Mouse (Mus musculus) Patski (cell line): ENCODE measurements around the gene Ccr8. TPM values are rescaled to one million over a fixed set of nuclear protein-coding genes. Genes with fewer than 3 reads are reported as not detected.
A peak's percentile ranks its signal among the peaks of the same experiment; 100 is the strongest.
"Not testable (repeated sequence)": the region's sequence is repeated elsewhere in the genome, so short reads cannot be mapped to it uniquely, and the experiment has no call there.

Source experiments
- ATAC-seq: fragments of 100-300 bp; one replicate; pipeline ENCODE4 v1.8.0; 2021
- CTCF ChIA-PET: fragments of 350-600 bp; sonication (Branson Sonifier 250); formaldehyde crosslinking; loops from one replicate; lab custom pipeline; 2022; ENCODE audit warnings: inconsistent platforms; lab: Charles Lee
- POLR2A ChIA-PET: fragments of 350-600 bp; sonication (Branson Sonifier 250); formaldehyde crosslinking; loops from one replicate; lab custom pipeline; 2022; ENCODE audit warnings: antibody characterized with exemption, inconsistent platforms; lab: Charles Lee
- DNase-seq: peaks from one replicate; pipeline ENCODE4 v3.0.0-alpha.2; 2011; ENCODE audit warnings: low read depth, low spot score
- H3K27me3 ChIP-seq: fragments of 371-371 bp; one replicate; pipeline ENCODE4 v1.5.1; 2021
- CTCF ChIP-seq: fragments of 100-300 bp; IDR thresholded peaks from one replicate; pipeline ENCODE4 v1.5.1; 2021
- in situ Hi-C: fragments of 300-500 bp; cut with MboI; formaldehyde crosslinking; loops from 3 replicates; pipeline ENCODE4 v1.11.1; 2018; ENCODE audit warnings: low pct_unique_long_range_greater_than_20kb, mixed read lengths
- polyA plus RNA-seq: library from polyadenylated mRNA; unstranded; gene quantifications from one replicate; pipeline ENCODE4 v1.2.3, GENCODE M21; 2021

The Ccr8 gene
- polyA plus RNA-seq, 1 experiment from 2014 or later, result not detected

DNA sequence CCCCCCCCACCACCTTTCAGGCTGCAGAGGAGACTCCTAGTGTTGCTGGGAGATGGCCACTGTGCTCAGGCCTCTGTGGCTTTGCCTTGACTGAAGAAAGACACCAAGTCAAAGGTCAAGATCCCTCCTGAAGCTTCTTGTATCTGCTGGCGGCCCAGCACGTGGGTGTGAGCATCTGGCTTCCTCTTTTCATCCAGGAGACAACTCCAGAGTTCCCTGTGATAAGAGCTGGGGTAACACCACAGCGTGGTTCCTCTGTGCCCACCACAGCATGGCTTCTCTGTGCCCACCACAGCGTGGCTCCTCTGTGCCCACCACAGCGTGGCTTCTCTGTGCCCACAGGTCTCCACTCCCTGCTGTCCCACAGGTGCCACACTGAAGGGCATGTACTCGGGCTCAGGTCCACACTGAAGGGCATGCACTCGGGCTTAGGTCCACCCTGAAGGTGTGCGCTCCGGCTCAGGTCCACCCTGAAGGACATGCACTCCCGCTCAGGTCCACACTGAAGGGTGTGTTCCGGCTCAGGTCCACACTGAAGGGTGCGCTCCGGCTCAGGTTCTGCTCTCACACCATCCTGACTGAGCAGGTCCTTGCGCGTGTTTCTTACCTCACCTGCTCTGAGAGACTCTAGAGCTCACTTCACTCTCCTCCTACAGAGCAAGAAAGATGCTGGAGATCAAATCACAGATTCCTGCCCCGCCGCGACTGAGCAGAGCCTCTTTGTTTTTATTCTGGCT is 8.6 kb upstream of the Ccr8 start:
- CTCF ChIA-PET, result interaction anchor here (1.5 kb wide), 1 partner anchor 63 kb away, joined by 3 read pairs; no protein-coding TSS in a partner anchor
- DNase-seq, result no peak
- in situ Hi-C loops, result no loop called here
- peaks cover 21% of the 10 kb centered on the region for H3K27me3 ChIP-seq
- no peak for TF ChIP-seq CTCF
- POLR2A ChIA-PET, result no interaction called here
- no peak for ATAC-seq

DNA sequence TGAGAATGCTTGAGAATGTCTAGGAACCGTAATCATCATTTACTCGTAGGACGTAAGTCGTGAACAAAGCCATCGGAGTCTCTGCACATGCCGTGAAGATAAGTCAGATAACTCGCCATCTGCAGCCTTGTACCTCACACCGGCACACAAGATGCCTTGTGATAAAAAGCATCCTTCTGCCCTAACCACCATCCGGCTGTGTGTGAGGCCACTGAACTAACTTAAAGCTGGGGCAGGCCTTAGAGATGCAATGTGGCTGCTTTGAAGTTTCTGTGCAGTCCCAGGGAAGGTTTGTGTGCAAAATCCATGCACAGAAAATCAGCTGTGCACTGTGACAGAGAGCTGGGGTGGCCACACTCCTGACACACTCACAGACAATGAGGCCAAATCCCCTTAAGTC is 7.5 kb upstream of the Ccr8 start:
- in situ Hi-C loops, result no loop called here
- ChIA-PET POLR2A (no interaction called here), CTCF (interaction anchor here (1.5 kb wide), 1 partner anchor 64 kb away, joined by 3 read pairs; no protein-coding TSS in a partner anchor)
- TF ChIP-seq CTCF, result no peak
- DNase-seq (no peak), ATAC-seq (no peak)
- H3K27me3 ChIP-seq, result peaks cover 11% of the 10 kb centered on the region

DNA sequence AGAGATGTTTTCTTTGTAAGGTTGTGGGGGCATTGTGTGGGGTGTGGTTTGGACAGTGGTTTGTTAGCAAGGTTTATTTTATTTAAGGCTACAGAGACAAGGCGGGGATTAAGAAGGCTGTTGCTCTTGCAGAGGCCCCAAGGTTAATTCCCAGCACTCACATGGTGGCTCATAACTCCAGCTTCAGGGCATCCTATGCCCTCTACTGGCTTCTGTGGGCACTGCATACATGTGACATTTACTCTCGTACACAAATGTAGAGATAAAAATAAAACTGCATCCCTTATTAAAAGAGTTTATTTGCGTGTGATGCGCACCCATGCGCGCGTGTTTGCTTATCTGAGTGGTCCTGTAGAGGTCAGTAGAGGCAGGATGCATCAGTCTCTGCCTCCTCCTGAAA is 2.8 kb upstream of the Ccr8 start:
- peak; percentile 38 for TF ChIP-seq CTCF
- ChIA-PET POLR2A (no interaction called here), CTCF (interaction anchor here (1.8 kb wide), 1 partner anchor 9 kb away, joined by 5 read pairs; no protein-coding TSS in a partner anchor)
- peaks cover 11% of the 10 kb centered on the region for H3K27me3 ChIP-seq
- no peak for DNase-seq
- no peak for ATAC-seq
- in situ Hi-C loops, result no loop called here

DNA sequence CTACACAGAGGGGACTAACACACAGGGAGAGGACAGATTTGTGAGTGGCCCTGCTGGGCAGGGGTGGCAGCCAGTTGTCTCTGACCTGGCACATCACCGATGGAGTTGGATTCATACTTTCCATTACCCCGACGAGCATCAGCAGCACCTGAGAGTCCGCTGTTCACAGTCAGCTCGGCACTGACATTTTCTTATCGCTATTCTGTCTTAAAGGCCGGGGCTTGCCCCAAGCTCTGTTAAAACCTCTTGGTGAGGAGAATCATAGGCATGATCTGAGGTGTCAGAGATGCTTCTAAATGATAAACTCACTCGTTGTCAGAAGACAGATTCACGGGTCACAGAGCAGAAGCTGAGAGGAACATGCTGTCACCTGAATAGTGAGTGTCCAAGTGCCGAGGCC is 828 bp upstream of the Ccr8 start:
- in situ Hi-C loops, result no loop called here

DNA sequence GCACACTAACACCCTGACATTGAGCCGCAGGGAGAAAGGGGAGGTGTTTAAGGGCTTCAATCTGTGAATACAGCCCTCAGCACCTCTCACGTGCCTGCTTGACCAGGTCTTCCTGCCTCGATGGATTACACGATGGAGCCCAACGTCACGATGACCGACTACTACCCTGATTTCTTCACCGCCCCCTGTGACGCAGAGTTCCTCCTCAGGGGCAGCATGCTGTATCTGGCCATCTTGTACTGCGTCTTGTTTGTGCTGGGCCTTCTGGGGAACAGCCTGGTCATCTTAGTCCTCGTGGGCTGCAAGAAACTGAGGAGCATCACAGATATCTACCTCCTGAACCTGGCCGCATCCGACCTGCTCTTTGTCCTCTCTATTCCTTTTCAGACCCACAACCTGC is 1.8 kb downstream of the Ccr8 start:
- CTCF ChIA-PET, result no interaction called here

More for the DNA sequence above, 828 bp upstream of the Ccr8 start:
- peaks cover 11% of the 10 kb centered on the region for H3K27me3 ChIP-seq
- ChIA-PET POLR2A (no interaction called here), CTCF (interaction anchor here (0.8 kb wide), 1 partner anchor 11 kb away, joined by 4 read pairs; no protein-coding TSS in a partner anchor)
- no peak for TF ChIP-seq CTCF
- DNase-seq, result no peak
- ATAC-seq, result no peak

DNA sequence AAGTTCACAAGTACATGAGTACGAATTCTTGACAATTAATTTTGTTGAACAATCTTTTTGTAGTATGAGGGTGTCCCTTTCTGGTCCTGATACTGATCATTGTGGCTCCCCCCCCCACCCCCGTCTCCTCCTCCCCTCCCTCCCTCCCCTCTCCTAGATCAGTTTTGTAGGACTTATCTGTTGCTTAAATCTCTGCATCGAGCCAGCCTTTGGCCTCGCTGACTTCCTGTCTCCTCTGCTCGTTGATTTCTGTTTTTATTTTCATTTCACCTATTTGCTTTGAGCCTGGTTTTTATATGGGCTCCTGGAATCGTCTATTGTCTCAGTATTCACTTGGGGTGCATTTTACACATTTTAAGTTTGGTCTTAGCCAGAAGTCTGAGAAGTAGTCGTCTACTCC is 4.0 kb downstream of the Ccr8 start:
- peaks cover 26% of the 10 kb centered on the region for H3K27me3 ChIP-seq
- in situ Hi-C loops, result loop anchor here (5.0 kb wide), 1 partner anchor 69 kb away; no protein-coding TSS in a partner anchor
- POLR2A ChIA-PET, result no interaction called here
- CTCF ChIA-PET, result no interaction called here
- DNase-seq (no peak), ATAC-seq (no peak)
- no peak for TF ChIP-seq CTCF

More for the DNA sequence above, 1.8 kb downstream of the Ccr8 start:
- ATAC-seq (no peak), DNase-seq (no peak)
- H3K27me3 ChIP-seq, result peaks cover 18% of the 10 kb centered on the region
- POLR2A ChIA-PET, result no interaction called here
- in situ Hi-C loops, result no loop called here
- TF ChIP-seq CTCF, result no peak

DNA sequence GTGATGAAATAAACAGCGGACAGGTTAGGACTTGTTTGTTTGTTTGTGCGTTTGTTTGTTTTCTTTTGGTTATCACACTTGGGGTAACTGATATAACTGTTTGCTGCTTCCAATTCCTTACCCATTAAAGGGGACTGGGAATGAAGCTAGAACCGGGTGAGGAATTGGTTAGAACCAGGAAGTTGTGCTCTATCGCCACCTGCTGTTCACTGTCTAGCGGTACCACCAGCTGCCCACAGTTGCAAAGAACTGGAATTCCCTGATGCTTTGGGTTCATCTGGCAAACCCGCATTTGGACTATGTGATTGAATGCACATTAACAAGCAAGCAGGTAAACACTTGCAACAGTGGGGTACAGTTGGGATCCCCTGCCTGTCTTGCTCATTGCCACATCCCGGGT is 6.8 kb downstream of the Ccr8 start:
- CTCF ChIA-PET, result interaction anchor here (0.5 to 1.9 kb wide), 15 partner anchors 10 to 137 kb away, joined by 3 to 10 read pairs (median 3); partner anchors contain the start of gene Slc25a38
- in situ Hi-C loops, result loop anchor here (5.0 kb wide), 1 partner anchor 71 kb away; no protein-coding TSS in a partner anchor

DNA sequence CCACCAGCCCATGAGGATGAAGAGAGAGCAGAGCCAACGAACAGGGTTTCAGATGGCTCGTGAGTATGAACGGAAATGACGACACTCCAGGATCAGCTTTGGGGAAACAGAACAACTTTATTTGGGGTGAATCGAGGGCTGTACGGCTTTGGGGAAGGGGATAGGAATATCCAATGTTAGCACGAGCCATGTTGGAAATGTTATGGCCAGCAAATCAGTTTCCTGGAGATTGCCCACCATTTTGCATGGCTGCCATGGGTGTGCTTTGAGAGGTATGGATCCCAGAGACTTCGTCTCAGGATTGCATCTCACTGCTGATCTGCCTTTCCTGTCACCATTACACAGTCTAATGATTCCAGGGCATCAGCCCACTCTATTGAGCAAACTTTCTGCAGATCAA is 7.4 kb downstream of the Ccr8 start:
- ChIA-PET POLR2A (no interaction called here), CTCF (interaction anchor here (0.9 to 2.1 kb wide), 12 partner anchors 10 to 138 kb away, joined by 3 to 10 read pairs (median 4); partner anchors contain the start of gene Slc25a38)
- no peak for DNase-seq
- H3K27me3 ChIP-seq, result peaks cover 21% of the 10 kb centered on the region
- no peak for ATAC-seq
- TF ChIP-seq CTCF, result no peak
- in situ Hi-C loops, result loop anchor here (5.0 kb wide), 1 partner anchor 72 kb away; no protein-coding TSS in a partner anchor

More for the DNA sequence above, 6.8 kb downstream of the Ccr8 start:
- H3K27me3 ChIP-seq, result peaks cover 26% of the 10 kb centered on the region
- POLR2A ChIA-PET, result no interaction called here
- peak; percentile 88 for TF ChIP-seq CTCF
- ATAC-seq (no peak), DNase-seq (peak; percentile 3)

DNA sequence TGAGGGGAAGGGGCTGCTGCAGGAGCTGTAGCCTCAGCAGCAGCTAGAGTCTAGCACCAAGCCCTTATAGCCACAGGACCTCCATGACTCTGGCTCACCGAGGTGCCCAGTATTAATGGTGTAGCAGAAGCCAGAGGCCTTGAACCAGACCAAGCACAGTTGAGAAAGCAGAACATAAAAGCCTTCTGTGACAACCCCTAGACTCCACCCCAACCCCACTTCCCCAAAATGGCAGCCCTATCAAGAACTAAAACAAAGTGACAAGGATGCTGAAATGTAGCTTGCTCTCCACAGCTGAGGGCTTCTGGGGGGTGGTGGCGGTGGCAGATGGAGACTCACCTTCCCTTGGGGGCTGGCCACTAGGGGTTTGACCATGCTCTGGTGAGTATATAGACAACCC is 9.3 kb downstream of the Ccr8 start:
- ATAC-seq (no peak), DNase-seq (no peak)
- POLR2A ChIA-PET, result no interaction called here
- CTCF ChIA-PET, result interaction anchor here (2.1 kb wide), 1 partner anchor 28 kb away, joined by 6 read pairs; no protein-coding TSS in a partner anchor
- in situ Hi-C loops, result no loop called here
- H3K27me3 ChIP-seq, result peaks cover 18% of the 10 kb centered on the region
- no peak for TF ChIP-seq CTCF

DNA sequence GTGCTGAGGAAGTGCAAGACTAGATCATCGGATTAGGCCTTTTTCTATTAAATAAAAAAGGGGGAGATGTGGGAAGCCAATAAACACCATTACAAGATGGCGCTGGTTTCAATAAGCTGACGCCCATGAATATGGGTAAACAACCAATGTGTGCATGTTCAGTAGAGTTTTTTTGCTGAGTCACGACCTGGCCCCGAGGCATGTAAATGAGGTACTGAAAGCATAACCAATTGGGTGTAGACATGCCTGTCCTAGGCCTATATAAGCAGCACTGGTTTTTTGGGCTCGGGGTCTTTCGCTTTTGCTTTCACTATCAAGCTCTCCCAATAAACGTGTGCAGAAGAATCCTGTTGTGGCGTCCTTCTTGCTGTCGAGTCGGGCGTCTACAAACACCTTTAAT is 17.0 kb downstream of the Ccr8 start:
- CTCF ChIA-PET, result interaction anchor here (1.0 to 1.8 kb wide), 3 partner anchors 10 to 82 kb away, joined by 3 to 6 read pairs (median 4); no protein-coding TSS in a partner anchor
- DNase-seq, H3K27me3 ChIP-seq, POLR2A ChIA-PET, ATAC-seq, in situ Hi-C loops: not testable (repeated sequence)
